Mouse (Mus musculus) olfactory bulb, adult 2 months (tissue): ENCODE data around the gene Exosc5. TPM values are rescaled to one million over a fixed set of nuclear protein-coding genes. Genes with fewer than 3 reads are reported as not detected.

ENCODE experiments used
- H3K27ac ChIP-seq: fragments of 200-500 bp; 2 replicates; pipeline ENCODE4 v1.5.1; 2012; ENCODE audit warnings: low read depth, low read length; ENCODE audit not compliant: insufficient read depth
- H3K4me1 ChIP-seq: fragments of 200-500 bp; 2 replicates; pipeline ENCODE4 v1.6.1; 2012; ENCODE audit warnings: low read length; ENCODE audit not compliant: control insufficient read depth, insufficient read depth
- H3K4me3 ChIP-seq: fragments of 200-500 bp; 2 replicates; pipeline ENCODE4 v1.5.1; 2012; ENCODE audit warnings: mild to moderate bottlenecking, low read depth, low read length, moderate library complexity; ENCODE audit not compliant: insufficient read depth
- CTCF ChIP-seq: fragments of 200-500 bp; IDR thresholded peaks from 2 replicates; pipeline ENCODE4 v1.5.1; 2012; ENCODE audit warnings: low read depth, mild to moderate bottlenecking, low read length, moderate library complexity; ENCODE audit not compliant: insufficient read depth
- POLR2A ChIP-seq: fragments of 200-500 bp; IDR thresholded peaks from 2 replicates; pipeline ENCODE4 v1.6.1; 2012; ENCODE audit warnings: mild to moderate bottlenecking, low read depth, low read length, moderate library complexity; ENCODE audit not compliant: insufficient read depth
- WGBS: fragments of 180-500 bp; shearing (Covaris S2); methylation state at CpG from one replicate; pipeline ENCODE4 v1.1.7; 2018; 5-methylcytosine and 5-hydroxymethylcytosine counted together
- polyA plus RNA-seq: library from polyadenylated mRNA; stranded (reverse); fragments of >200 nt; gene quantifications from 2 replicates; pipeline ENCODE4 v1.2.4, GENCODE M21; 2012; ENCODE audit warnings: low replicate concordance; ENCODE audit not compliant: missing spikeins, insufficient read depth, insufficient read length

Gene Exosc5
- polyA plus RNA-seq, 1 experiment = not detected

- Histone ChIP-seq H3K4me3 (peak overlapping the region; percentile 88), H3K27ac (peak overlapping the region; percentile 55; the same call in 1 of the 2 replicates), H3K4me1 (peaks cover 4% of the 10 kb centered on the region)
- TF ChIP-seq POLR2A (no peak), CTCF (no peak)
- 21% methylated on average over 5 of the region's 5 CpGs for WGBS
Measured at GRCm38 (mm10) chr7:25619722-25619991, 39.3 kb upstream of the Exosc5 start.

GRCm38 (mm10) chr7:25620101-25620500 is 38.9 kb upstream of the Exosc5 start:
- WGBS = 95% methylated on average over 5 of the region's 5 CpGs

GRCm38 (mm10) chr7:25620751-25621150 is 38.2 kb upstream of the Exosc5 start:
- no peak for TF ChIP-seq CTCF
- TF ChIP-seq POLR2A = no peak
- WGBS = 90% methylated on average over 11 of the region's 11 CpGs
- H3K4me1 ChIP-seq = peaks cover 5% of the 10 kb centered on the region
- no peak overlapping the region for H3K27ac ChIP-seq
- H3K4me3 ChIP-seq = no peak overlapping the region

More at GRCm38 (mm10) chr7:25620101-25620500, 38.9 kb upstream of the Exosc5 start:
- TF ChIP-seq POLR2A (no peak), CTCF (no peak)
- Histone ChIP-seq H3K4me3 (no peak overlapping the region), H3K4me1 (peaks cover 5% of the 10 kb centered on the region), H3K27ac (no peak overlapping the region)

DNA sequence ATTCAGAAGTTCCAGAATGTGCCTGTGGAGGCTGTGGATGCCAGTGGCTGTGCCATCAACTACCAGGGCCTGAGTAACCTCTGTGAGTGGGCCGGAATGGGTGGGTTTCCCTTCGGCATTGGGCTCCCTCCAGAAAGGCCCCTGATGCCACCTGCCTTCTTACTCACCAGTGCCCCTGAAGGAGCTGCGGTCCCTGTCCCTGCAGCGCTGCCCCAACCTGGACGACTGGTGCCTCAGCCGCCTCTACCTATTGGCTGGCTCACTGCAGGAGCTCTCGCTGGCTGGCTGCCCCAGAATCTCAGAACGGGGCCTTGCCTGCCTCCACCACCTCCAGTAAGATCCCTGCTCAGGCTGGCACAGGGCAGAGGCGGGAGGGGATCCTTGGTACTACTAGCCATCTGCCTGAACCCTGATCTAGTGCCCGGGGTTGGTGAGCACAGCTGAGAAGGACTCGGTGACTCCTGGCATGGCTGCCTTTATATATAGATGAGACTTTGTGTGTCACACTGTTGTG is 35.0 kb upstream of the Exosc5 start:
- H3K4me3 ChIP-seq = no peak overlapping the region
- H3K4me1 ChIP-seq = peaks cover 23% of the 10 kb centered on the region
- WGBS = 83% methylated on average over 11 of the region's 11 CpGs
- TF ChIP-seq CTCF (no peak), POLR2A (no peak)
- H3K27ac ChIP-seq = no peak overlapping the region

GRCm38 (mm10) chr7:25624851-25625250 is 34.1 kb upstream of the Exosc5 start:
- H3K4me1 ChIP-seq = peaks cover 23% of the 10 kb centered on the region
- 49% methylated on average over 5 of the region's 5 CpGs for WGBS
- H3K4me3 ChIP-seq = no peak overlapping the region
- H3K27ac ChIP-seq = no peak overlapping the region
- TF ChIP-seq POLR2A (no peak), CTCF (no peak)

- no peak overlapping the region for H3K27ac ChIP-seq
- WGBS = 82% methylated on average over 10 of the region's 10 CpGs
- TF ChIP-seq POLR2A (no peak), CTCF (no peak)
- no peak overlapping the region for H3K4me3 ChIP-seq
- H3K4me1 ChIP-seq = peaks cover 20% of the 10 kb centered on the region
Measured at GRCm38 (mm10) chr7:25625594-25626250, 33.2 kb upstream of the Exosc5 start.

- H3K27ac ChIP-seq = no peak within 1 kb of the TSS
- H3K4me1 ChIP-seq = peaks cover 20% of the 10 kb centered on the region
- WGBS = 24% methylated on average over 29 of the region's 29 CpGs
- H3K4me3 ChIP-seq = peak within 1 kb of the TSS; percentile 39
- TF ChIP-seq POLR2A (no peak), CTCF (no peak)
Measured at GRCm38 (mm10) chr7:25626509-25627430, 32.2 kb upstream of the Exosc5 start, which contains the start of gene B3gnt8. Gene B3gnt8 (plus strand): TSS chr7:25626654.

DNA sequence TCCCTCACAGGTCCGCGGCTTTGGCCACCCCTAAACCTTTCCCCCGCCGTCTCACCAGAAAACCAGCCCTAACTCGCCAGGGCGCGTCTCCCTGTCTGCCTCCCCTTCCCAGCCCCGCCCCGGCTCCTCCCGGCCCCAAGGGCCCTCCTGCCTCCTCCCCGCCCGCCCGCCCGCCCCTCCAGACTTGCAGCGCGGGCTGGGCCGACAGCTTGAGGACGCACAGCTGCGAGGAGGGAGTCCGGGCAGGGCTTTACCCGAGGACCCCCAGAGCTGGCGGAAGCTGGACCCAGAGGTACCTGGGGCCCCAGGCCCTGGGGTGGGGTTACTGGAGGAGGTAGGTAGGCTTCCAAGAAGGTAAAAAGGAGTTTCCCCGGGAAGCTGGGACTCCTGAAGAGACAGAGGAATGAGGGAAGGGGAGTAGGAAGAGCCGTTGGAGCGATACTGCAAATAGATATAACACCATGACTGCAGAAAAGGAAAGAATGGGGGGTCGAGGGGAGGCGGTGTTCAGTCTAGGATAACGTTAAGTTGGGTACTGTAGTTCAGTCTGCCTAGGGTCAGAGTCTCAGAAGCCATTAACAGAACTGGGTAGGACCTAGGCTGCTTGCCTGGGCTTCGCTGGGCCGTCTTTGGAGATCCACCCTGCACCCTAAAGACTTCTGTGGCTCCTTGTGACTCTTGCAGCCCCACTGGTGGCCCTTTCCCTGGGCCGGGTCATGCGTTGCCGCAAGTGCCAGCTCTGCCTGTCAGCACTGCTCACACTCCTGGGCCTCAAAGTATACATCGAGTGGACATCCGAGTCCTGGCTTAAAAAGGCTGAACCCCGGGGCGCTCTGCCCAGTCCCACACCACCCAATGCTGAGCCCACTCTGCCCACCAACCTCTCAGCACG is 31.3 kb upstream of the Exosc5 start:
- Histone ChIP-seq H3K4me3 (peak overlapping the region; percentile 39), H3K4me1 (peaks cover 20% of the 10 kb centered on the region), H3K27ac (no peak overlapping the region)
- TF ChIP-seq CTCF (no peak), POLR2A (no peak)
- 22% methylated on average over 38 of the region's 38 CpGs for WGBS
